Mouse (Mus musculus): ENCODE results near the gene Lurap1l. TPM values are rescaled to one million over a fixed set of nuclear protein-coding genes. Genes with fewer than 3 reads are reported as not detected.
A peak's percentile ranks its signal among the peaks of the same experiment; 100 is the strongest.

Gene Lurap1l
- polyA plus RNA-seq (2015; fragmentation: Nextera tagmentation; extraction: Ambion mirVana), result 23.4 and 23.6 TPM in 2 replicates

DNA sequence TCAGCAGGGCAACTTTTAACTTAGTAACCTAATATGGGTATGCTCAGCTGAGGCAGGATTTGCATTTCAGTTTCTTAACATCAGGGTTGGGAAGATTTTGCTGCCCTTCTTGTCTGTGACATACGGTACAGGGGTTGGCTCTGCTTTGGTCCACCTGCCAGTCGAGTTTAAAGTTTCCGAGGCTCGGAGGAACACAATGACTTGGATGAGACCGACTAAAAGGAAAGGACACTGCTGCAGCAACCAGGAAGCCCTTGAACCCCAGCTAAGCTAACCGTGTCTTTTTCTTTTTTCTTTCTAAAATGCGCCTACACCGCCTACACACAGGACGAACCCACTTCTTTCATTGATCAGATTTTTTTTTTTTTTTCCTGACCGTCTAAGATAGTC is at the start of gene Lurap1l:
TSS of gene Lurap1l (plus strand) at position 166 of the 390 bp plus-strand sequence.
- Histone ChIP-seq H3K9me3 (no peaks in the 10 kb centered on the region), H3K27me3 (replicated peaks) (no peaks in the 10 kb centered on the region), H3K36me3 (no peaks in the 10 kb centered on the region), H3K4me2 (replicated peaks) (peak within 1 kb of the TSS; percentile 88), H3K4me3 (replicated peaks) (peak within 1 kb of the TSS; percentile 79), H3K9ac (peak within 1 kb of the TSS; percentile 77), H3K27ac (peak within 1 kb of the TSS; percentile 91), H3K4me1 (replicated peaks) (no peaks in the 10 kb centered on the region)
- WGBS, result under 1% methylated on average over 10 of the region's 10 CpGs
- peak; percentile 73 for ATAC-seq

DNA sequence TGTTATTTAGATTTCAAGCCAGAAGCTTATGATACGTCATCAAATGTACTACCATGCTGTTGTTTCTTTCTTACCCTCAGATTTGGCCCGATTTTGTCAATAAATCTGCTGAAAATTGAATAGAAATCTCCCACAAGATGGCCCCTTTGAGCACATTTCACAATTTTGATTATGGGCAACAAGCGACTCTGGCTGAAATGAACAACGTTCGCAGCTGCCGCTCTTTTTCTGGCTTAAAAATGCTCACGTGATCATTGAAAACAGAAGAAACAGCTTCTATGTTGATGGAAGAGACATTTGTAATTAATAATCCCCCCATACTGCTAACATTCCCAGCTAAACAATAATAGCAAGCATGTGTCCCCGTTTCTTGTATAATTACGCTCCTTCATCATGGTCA is 47.5 kb upstream of the Lurap1l start:
- Histone ChIP-seq H3K36me3 (no peaks in the 10 kb centered on the region), H3K4me1 (replicated peaks) (no peaks in the 10 kb centered on the region), H3K4me2 (replicated peaks) (no peak overlapping the region), H3K4me3 (replicated peaks) (no peak overlapping the region), H3K9me3 (no peaks in the 10 kb centered on the region), H3K9ac (no peak overlapping the region), H3K27ac (no peak overlapping the region), H3K27me3 (replicated peaks) (no peaks in the 10 kb centered on the region)
- WGBS, result 84% methylated on average over 9 of the region's 9 CpGs
- no peak for ATAC-seq

DNA sequence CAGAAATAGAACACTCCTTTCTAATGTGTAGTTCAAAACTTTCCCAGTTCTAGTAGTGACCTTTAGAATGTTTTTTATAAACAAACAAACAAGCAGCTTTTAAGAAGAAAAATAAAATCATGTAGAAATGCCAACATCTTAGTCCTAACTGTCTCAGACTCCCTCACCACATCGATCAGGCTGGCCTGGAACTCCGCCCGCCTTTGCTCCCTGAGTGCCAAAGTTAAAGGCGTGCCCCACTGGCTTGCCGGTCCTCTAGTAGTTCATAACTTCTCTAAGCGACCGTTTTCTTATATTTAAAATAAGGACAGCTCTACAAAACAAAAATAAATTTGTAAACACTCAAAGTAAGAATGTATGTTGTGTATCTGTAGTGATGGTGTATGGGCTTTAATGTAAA is 46.5 kb upstream of the Lurap1l start:
- Histone ChIP-seq H3K4me1 (replicated peaks) (no peaks in the 10 kb centered on the region), H3K9me3 (no peaks in the 10 kb centered on the region), H3K27me3 (replicated peaks) (no peaks in the 10 kb centered on the region), H3K27ac (no peak overlapping the region), H3K4me3 (replicated peaks) (no peak overlapping the region), H3K4me2 (replicated peaks) (no peak overlapping the region), H3K9ac (no peak overlapping the region), H3K36me3 (no peaks in the 10 kb centered on the region)
- ATAC-seq, result no peak
- 67% methylated on average over 7 of the region's 7 CpGs for WGBS

DNA sequence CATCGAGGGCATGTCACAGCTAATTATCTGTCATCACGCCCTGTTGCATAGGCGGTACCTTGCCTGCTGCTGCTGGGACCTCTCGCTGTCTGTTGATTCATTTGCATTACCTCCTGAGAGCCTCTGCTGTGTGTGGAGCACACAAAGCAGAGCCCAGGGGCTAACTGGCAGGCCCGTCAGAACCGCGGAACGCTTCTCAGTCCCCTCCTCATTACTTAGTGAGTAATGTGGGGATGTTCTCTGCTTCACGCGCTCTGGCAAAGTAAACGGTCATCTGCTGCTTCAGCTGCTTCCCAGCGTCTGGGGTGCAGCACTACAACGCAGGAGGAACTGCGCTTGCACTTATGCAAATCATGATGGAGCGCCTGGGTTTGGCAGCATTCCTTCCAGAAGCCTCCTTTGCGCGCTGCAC is 45.9 kb upstream of the Lurap1l start:
- Histone ChIP-seq H3K9ac (peak overlapping the region; percentile 22; the same call in 1 of the 2 replicates), H3K4me1 (replicated peaks) (no peaks in the 10 kb centered on the region), H3K4me3 (replicated peaks) (peak overlapping the region; percentile 16), H3K9me3 (no peaks in the 10 kb centered on the region), H3K27me3 (replicated peaks) (no peaks in the 10 kb centered on the region), H3K36me3 (no peaks in the 10 kb centered on the region), H3K4me2 (replicated peaks) (peak overlapping the region; percentile 66), H3K27ac (no peak overlapping the region)
- ATAC-seq, result peak; percentile 56
- WGBS, result 3% methylated on average over 17 of the region's 17 CpGs

DNA sequence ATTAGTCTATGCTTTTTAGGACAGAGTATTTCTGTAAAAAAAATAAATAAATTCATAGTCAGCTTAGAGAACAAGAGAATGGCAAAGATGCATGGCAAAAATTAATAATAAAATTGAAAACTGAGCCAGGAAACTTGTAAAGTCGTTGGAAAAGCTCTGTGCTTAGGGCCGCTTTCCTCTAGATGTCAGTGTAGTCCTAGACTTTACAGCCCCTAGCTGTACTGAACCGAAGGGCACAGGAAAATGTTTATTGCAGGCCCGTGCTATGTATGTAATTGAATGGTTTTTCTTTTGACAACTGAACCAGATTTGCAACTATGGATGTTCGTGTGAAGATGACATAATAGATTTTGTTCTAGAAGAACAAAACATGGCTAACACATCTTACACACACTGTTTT is 44.4 kb upstream of the Lurap1l start:
- Histone ChIP-seq H3K27ac (no peak overlapping the region), H3K4me2 (replicated peaks) (no peak overlapping the region), H3K27me3 (replicated peaks) (no peaks in the 10 kb centered on the region), H3K4me3 (replicated peaks) (no peak overlapping the region), H3K9ac (no peak overlapping the region), H3K36me3 (no peaks in the 10 kb centered on the region), H3K4me1 (replicated peaks) (no peaks in the 10 kb centered on the region), H3K9me3 (no peaks in the 10 kb centered on the region)
- WGBS, result 14% methylated on average over 5 of the region's 5 CpGs
- peak; percentile 78 for ATAC-seq

- Histone ChIP-seq H3K36me3 (no peaks in the 10 kb centered on the region), H3K4me3 (replicated peaks) (no peak overlapping the region), H3K27ac (no peak overlapping the region), H3K9me3 (no peaks in the 10 kb centered on the region), H3K27me3 (replicated peaks) (no peaks in the 10 kb centered on the region), H3K9ac (no peak overlapping the region), H3K4me2 (replicated peaks) (no peak overlapping the region), H3K4me1 (replicated peaks) (0 out of 2 replicates have a peak, but pooled peaks cover 6% of the 10 kb centered on the region)
- ATAC-seq, result no peak
- WGBS, result 47% methylated on average over 2 of the region's 2 CpGs
Observed at GRCm38 (mm10) chr4:80869598-80869997, 40.8 kb upstream of the Lurap1l start.

- H3K4me3 ChIP-seq (replicated peaks), result no peak overlapping the region
- H3K4me1 ChIP-seq (replicated peaks), result 0 out of 2 replicates have a peak, but pooled peaks cover 6% of the 10 kb centered on the region
- H3K36me3 ChIP-seq, result no peaks in the 10 kb centered on the region
- no peaks in the 10 kb centered on the region for H3K9me3 ChIP-seq
- no peaks in the 10 kb centered on the region for H3K27me3 ChIP-seq (replicated peaks)
- H3K27ac ChIP-seq, result no peak overlapping the region
- no peak overlapping the region for H3K9ac ChIP-seq
- ATAC-seq, result peak; percentile 26; the same call in 1 of the 2 replicates
- H3K4me2 ChIP-seq (replicated peaks), result no peak overlapping the region
- 41% methylated on average over 6 of the region's 6 CpGs for WGBS
Observed at GRCm38 (mm10) chr4:80872847-80873644, 37.4 kb upstream of the Lurap1l start.

DNA sequence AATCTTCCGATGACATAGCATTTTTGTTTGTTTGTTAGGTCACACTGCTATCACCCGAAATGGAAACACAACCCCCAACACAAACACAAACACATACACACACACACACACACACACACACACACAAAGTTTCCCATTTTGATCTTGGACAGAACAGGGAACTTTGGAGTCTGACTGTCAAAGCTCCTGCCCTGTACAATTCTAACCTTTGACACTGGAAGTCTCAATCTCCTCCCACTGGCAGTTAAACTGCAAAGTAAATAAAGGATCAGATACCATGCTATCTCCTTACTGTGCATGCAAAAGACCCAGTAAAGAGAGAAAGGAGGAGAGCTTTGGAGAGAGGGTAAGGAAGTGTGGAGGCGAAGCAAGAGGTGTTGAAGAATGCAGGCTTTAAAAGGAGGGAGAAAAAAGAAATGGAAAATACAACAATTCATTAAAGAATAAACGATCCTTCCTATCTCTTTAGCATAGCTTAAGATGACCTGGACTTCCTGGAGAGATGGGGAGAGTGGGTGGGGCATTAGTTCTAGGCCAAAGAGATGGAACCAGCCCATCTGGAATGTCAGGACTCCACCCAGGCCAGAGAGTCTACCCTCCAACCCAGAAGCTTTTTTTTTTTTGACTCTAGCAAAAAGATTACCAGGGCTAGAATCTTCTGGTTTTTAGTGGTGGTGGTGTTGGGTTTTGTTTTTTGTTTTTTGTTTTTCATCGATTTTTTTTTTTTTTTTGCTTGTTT is 36.2 kb upstream of the Lurap1l start:
- Histone ChIP-seq H3K4me2 (replicated peaks) (no peak overlapping the region), H3K4me3 (replicated peaks) (no peak overlapping the region), H3K4me1 (replicated peaks) (0 out of 2 replicates have a peak, but pooled peaks cover 6% of the 10 kb centered on the region), H3K36me3 (no peaks in the 10 kb centered on the region), H3K9me3 (no peaks in the 10 kb centered on the region), H3K27ac (peak overlapping the region; percentile 20; the same call in 1 of the 2 replicates), H3K9ac (no peak overlapping the region), H3K27me3 (replicated peaks) (no peaks in the 10 kb centered on the region)
- peak; percentile 96 for ATAC-seq
- 41% methylated on average over 5 of the region's 5 CpGs for WGBS

GRCm38 (mm10) chr4:80875055-80875454 is 35.4 kb upstream of the Lurap1l start:
- ATAC-seq, result peak; percentile 46
- Histone ChIP-seq H3K9ac (no peak overlapping the region), H3K27me3 (replicated peaks) (no peaks in the 10 kb centered on the region), H3K9me3 (no peaks in the 10 kb centered on the region), H3K4me2 (replicated peaks) (no peak overlapping the region), H3K4me1 (replicated peaks) (0 out of 2 replicates have a peak, but pooled peaks cover 6% of the 10 kb centered on the region), H3K27ac (0 out of 2 replicates have a peak overlapping the region, but pooled peaks have one; percentile 36), H3K4me3 (replicated peaks) (no peak overlapping the region), H3K36me3 (no peaks in the 10 kb centered on the region)
- WGBS, result 56% methylated on average over 4 of the region's 4 CpGs

DNA sequence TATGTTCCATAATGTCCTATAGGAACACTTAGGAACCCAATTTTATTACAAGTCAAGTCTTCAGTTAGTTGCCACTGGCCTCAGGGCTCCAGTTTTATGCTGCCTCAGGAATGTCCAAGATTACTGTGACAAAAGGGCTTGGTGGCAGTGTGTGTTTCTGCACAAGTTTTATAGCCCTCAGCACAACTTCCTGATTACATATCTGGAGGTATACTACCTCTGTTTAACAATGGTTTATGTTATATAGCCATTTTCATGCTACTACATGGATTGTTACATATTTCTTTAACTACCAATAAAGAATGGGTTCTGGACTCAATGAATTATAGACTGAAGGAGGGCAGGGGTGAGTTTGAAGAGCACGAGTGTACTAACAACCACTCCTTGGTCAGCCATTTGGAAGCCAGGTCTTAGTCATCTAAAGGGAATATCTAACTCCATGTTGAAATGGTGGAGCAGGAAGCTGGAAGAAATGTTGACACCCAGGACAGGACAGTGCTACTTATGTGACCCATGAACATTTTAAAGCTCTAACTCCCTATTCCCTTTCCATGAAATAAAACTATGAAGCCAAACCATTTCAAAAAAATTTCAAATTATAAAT is 28.3 kb upstream of the Lurap1l start:
- no peak overlapping the region for H3K9ac ChIP-seq
- no peaks in the 10 kb centered on the region for H3K9me3 ChIP-seq
- H3K27ac ChIP-seq, result no peak overlapping the region
- ATAC-seq, result peak; percentile 73
- WGBS, result 49% methylated on average over 1 of the region's 1 CpGs
- no peak overlapping the region for H3K4me3 ChIP-seq (replicated peaks)
- H3K36me3 ChIP-seq, result no peaks in the 10 kb centered on the region
- H3K27me3 ChIP-seq (replicated peaks), result no peaks in the 10 kb centered on the region
- H3K4me1 ChIP-seq (replicated peaks), result no peaks in the 10 kb centered on the region
- no peak overlapping the region for H3K4me2 ChIP-seq (replicated peaks)

DNA sequence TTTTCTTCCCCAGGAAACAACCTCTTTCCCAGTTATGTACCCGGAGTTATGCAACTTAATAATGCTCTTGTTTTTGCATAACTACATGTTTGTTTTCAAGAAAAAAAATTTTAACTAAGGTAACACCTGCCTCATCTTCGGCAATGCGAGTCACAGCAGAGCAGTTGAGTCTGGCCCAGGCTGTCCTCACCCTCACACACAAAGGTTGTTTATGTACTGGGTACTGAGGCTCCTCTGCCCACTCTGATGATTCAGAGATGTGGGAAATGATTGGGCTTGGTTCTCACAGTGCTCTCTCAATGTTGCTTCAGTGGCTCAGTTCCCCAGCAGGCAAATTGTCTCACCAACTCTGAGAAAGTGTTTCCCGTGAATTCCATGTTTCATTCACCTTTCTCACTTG is 23.8 kb upstream of the Lurap1l start:
- H3K4me1 ChIP-seq (replicated peaks), result no peaks in the 10 kb centered on the region
- no peak for ATAC-seq
- no peak overlapping the region for H3K9ac ChIP-seq
- no peaks in the 10 kb centered on the region for H3K27me3 ChIP-seq (replicated peaks)
- H3K4me3 ChIP-seq (replicated peaks), result no peak overlapping the region
- no peak overlapping the region for H3K4me2 ChIP-seq (replicated peaks)
- no peaks in the 10 kb centered on the region for H3K9me3 ChIP-seq
- H3K36me3 ChIP-seq, result no peaks in the 10 kb centered on the region
- 70% methylated on average over 4 of the region's 4 CpGs for WGBS
- no peak overlapping the region for H3K27ac ChIP-seq

- WGBS, result 92% methylated on average over 6 of the region's 6 CpGs
- H3K9ac ChIP-seq, result no peak overlapping the region
- no peak overlapping the region for H3K4me2 ChIP-seq (replicated peaks)
- ATAC-seq, result peak; percentile 47; the same call in 1 of the 2 replicates
- no peaks in the 10 kb centered on the region for H3K36me3 ChIP-seq
- no peak overlapping the region for H3K27ac ChIP-seq
- no peak overlapping the region for H3K4me3 ChIP-seq (replicated peaks)
- H3K9me3 ChIP-seq, result no peaks in the 10 kb centered on the region
- H3K4me1 ChIP-seq (replicated peaks), result no peaks in the 10 kb centered on the region
- no peaks in the 10 kb centered on the region for H3K27me3 ChIP-seq (replicated peaks)
Observed at GRCm38 (mm10) chr4:80891004-80891403, 19.4 kb upstream of the Lurap1l start.
